Mouse (Mus musculus) kidney, adult 11 months (tissue): ENCODE results near the gene Ptpn1.

ENCODE experiments used
- DNase-seq: peaks from one replicate; pipeline ENCODE4 v3.0.0; 2022

Ptpn1 gene

DNA sequence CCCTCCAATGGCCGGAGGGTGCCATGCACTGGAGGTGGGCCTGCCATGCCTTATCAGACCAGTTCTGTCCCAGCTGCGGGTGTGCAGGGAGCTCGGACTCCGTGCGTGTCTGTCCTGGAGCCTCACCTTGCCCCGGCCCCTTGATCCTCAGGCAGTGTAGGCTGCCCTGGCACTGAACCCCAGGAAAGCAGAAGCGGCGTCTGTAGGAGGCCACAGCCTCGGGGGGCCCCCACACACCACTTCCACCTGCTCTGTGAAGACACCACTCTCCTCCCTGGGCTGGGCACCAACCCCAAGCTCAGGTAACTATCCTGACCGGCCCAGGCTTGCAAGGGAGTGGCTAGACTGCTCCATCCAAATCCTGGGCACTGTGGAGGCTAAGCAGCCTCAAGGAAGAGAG is 48.5 kb downstream of the Ptpn1 start:
- DNase-seq, result no peak

DNA sequence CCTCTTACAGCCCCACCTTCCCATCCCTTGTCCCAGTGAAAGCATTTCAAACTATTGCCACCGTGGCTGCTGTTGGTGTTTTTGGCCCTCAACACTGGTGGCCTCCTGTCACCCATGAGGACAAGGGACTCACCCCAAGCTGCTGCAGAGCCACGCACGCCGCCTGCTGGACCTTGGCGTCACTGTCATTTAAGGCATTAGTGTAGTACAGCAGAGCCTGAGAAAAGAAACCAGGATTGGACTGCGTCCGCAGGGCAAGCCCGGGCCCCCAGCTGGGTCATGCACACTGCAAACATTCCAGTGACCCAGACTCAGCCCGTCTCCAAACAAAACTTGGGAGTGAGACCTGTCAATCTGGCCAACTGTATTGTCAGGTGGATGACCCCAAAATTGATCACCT is 50.8 kb downstream of the Ptpn1 start:
- no peak for DNase-seq

DNA sequence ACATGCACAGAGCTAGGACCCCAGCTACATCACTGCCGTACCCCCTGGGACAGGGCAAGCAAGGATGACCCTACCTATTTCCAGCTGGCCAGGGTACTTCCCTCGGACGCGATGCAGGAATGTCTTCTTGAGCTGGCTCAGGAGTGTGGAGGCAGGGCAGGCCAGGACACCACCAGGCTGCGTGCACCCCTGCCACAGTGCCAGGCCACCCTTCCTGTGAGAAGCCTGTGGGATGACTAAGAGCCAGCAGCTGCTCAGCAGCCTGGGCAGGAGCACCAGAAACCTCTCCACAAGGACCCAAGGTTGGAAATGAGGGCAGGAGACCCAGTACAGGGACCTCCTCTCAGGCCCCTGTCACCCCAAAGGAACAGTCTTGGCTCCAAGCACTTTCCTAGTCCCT is 52.5 kb downstream of the Ptpn1 start:
- no peak for DNase-seq

DNA sequence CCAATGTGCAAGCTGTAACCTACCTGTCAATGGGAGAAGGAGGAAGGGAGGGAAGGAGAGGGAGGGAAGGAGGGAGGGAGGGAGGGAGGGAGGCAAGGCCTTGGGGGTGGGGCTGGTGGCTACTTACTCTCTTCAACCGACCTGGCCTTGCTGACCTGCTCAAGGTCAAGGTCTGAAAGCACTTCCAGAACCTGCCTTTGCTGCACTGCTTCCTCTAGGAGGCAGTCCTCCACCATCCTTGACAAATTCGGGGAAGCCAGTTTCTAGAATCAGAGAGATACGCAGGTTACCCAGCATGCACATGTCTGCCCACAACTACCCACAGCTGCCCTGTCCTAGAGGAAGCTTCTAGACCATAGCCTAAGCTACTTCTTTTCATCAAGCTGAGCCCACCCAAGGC is 53.1 kb downstream of the Ptpn1 start:
- DNase-seq, result peak; percentile 43

DNA sequence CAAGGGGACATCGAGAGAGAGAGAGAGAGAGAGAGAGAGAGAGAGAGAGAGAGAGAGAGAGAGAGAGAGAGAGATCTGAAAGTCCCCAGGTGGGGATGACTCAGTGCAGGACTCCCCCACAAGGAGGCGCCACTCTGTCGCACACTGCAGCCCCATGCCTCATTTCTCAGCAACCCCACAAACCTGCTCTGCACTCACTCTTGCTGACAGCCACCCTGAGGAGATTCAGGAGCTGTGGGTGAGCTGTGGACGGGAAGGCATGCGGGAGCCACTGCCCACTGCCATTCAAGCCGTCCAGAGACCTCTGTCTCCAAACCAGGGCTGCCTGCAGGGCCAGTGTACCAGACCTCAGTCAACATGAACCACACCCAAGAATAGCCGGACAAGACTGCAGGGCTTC is 54.9 kb downstream of the Ptpn1 start:
- DNase-seq, result no peak

DNA sequence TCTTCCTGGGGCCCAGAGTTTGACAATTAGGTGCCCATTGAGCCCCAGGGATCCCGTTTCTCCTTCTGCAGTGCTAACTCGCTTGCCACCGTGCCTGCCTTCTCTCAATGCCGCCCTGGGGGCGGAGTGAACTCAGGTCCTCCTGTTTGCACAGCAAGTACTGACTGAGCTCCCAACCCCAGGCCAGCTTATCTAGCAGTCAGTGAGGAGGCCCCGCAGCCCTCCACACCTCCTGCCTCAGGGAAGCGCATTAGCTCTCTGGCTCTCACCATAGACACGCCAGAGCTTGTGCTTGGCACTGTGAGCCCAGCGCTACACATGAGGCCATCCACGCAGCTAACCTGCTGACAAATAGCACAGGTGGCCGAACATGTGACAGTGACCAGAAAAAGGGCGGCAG is 55.8 kb downstream of the Ptpn1 start:
- no peak for DNase-seq

DNA sequence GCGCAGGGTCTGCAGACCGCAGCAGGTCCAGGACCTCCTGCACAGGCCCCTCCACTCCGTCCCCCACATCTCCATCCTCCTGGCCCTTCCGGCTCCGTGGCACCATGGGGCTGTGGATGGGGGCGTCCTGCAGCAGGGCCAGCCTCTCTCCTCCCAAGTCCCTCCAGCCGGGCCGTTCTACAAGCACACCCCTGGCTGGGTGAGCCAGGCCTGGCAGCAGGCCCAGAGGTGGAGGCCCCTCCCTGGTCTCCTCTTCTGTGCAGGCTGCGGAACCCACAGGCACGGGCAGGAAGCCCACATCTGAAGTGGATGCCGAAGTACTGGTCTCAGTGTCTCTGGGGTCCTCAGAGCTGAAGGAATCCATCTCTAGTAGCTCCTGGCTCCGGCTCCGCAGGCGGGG is 57.5 kb downstream of the Ptpn1 start:
- DNase-seq, result no peak

DNA sequence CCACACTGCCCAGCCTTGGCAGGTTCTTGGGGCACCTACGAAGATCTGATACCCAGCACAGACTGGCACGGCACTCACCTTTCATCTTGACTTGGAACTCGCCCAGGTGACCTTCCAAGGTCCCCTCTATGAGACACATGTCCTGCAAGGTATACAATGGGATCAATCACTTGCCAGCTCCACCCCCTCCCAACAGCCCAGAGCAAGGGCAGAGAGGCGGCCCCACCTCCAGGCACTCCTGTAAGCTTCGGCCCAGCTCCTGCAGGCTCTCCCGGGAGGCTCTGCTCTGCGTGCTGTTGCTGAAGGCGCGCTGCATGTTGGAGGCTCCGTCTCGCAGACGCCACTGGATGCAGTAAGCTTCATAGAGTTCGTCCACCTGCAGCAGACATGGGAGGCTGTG is 61.4 kb downstream of the Ptpn1 start:
- DNase-seq, result no peak

DNA sequence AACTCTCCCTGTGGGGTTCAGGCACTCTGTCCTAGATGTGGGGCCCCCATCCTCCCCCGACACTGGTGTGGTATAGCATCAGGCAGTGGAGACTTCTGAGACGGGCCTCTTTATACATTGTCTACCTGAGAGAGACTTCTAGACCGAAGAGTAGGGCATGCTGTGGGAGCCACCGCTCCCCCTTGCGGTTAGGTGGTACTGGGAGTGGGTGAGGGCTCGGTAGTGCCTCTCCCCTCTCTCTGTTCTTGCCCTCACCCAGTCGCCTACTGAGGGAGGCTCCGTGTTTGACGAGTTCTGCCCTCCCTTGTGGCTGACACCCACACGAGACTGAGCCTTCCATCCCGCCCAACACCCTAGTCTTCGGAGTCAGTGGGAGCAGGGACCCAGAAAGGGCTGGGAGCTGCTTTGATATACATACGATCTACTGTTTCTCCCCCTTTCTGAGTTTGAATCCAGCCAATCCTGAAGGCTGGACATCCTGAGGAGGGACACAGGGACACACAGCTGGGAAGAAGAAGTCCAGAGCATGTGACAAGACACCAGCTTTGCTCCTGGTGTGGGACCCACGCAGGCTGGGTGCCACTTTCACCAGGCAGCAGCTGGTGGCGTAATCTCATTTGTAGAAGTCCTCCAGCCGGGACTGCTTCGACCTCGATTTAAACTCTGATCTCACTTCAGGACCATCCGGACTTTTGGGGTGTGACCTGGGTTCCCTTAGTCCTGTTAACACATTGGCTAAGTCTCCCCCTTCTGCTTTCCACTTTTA is 64.2 kb downstream of the Ptpn1 start:
- no peak for DNase-seq

DNA sequence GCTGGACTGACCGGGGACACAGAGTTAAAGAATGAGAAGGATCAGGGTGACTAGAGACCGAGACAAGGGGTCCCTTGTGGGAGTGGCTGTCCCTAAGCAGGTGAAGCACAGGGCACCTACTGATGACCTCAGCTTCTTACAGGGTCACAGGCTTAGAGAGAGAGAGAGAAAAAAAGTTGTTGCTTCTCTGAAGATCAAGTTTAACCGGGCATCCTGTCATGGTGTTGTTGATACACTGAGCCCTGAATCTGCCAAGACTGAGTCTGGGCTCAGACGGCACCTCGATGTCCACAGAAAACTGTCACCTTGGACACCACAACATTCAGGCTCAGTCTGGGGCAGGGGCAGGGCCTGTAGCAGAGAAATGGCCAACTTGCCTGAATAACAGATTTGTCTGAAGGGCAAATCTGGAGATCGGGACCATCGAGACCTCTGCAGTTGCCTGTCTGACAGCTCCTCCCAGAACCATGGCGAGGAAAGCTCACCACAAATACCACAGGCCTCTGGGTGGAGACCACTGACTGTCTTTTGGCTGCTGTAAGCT is 64.9 kb downstream of the Ptpn1 start:
- no peak for DNase-seq

DNA sequence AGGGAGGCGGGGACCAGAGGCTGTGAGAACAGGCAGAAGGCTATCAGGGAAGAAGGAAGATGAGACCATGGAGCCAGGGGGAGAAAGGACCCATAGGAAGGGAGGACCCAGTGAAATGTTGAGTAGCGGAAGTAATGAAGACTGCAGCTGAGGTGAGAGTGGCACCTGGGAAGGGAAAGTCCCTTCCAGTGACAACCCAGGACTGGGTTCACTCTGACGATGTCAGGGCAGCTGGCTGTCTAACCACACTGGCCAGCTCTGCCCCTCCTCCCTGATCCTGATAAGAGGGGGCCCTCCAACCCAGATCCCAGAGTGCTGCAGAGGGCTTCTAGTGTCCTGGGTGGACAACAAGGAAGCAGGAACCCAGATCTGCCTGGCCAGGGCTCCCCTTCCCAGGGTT is 65.7 kb downstream of the Ptpn1 start:
- no peak for DNase-seq

DNA sequence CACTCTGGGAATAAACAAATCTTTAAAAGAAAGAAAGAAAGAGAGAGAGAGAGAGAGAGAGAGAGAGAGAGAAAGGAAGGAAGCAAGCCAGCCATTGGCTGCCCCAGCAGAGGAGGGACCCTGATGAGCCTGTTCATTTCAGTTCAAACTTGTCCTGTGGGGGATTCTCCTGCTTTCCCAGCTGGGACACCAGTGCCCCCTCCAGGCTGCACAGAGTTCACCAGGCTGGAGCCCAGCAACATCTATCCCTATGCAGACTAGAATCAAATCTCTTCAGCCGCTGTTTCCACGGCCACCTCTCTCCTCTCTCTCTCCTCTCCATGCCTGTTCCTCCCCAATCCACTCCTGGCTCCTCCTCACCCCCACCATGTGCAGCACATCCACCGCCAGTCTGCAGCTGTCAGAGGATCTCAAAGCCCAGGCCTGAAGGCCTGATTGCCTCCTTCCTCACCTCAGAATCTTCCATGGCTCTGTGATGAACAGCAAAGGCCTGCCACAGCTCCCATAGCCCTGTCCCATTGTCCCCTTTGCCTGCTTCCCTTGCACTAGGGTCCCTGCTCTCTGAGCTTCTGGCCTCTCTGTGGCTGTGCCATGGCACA is 67.4 kb downstream of the Ptpn1 start:
- DNase-seq, result no peak

DNA sequence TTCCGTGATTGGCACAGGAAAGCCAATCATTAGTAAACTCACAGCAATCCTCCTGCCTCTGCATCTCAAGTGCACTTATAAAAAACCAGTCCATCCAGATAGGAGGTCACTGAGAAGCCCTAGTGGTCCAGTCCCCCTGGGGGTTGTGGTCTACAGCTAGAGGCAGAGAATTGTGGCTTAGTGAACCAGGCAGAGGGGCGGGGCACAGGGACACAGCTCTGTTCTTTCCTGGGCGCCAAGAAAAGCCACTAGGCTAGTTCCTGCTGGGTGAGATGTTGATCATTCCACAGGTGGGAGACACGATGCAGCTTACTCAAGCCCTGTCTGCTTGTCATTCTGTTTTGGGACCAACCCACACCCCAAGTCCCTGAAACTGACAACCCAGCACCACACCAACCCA is 70.3 kb downstream of the Ptpn1 start:
- no peak for DNase-seq

DNA sequence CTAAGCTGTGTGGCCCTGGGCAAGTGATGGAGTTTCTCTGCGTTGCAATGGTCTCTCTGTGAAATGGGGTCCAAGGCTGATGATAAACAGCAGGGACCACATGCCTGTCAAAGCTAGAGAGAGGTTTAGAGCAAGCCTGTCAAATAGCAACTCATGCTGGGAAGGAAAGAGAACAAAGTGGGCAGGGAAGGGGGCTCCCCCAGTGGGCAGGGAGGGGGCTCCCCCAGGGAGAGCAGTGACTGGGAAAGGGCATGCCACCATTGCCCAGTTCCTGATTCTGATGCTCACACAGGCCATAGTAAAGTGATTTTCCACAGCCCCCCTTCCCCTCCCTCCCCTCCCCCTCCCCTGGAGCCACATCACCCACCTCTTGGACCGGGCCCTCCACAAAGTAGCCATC is 71.0 kb downstream of the Ptpn1 start:
- DNase-seq, result no peak

DNA sequence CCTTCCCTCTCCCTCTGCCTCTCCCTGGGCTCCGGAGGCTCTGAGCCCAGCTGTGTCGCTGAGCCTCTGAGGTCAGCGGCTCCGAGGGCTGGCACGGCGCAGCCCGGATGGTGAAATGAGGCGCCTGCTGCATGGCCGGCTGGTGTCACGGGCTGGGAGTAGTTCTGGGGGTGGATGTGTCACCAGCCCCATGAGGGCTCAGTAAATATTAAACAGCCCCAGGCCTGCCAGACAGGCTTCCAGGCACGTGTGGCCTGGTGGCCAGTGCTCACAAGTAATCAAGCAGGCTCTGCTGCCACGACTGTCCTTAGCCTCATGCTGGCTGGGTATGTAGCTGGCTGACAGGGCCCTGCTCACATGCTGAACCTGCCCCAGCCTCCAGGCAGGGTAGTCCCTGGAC is 71.6 kb downstream of the Ptpn1 start:
- DNase-seq, result peak; percentile 89

DNA sequence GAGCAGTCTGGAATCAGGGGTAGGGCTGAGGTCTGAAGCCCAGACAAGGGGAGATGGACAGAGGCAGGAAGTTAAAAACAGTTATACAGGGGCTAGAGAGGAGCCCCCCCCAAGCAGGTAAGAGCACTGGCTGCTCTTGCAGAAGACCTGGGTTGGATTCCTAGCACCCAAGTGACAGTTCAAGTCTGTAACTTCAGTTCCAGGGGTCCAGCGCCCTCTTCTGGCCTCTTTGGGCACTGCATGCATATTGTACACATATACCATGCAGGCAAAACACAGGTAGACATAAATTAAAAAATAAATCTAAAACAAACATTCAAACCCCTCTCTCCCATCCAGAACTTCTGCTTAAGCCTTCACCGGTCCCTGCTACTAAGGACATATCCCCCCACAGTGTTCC is 72.5 kb downstream of the Ptpn1 start:
- DNase-seq, result no peak

DNA sequence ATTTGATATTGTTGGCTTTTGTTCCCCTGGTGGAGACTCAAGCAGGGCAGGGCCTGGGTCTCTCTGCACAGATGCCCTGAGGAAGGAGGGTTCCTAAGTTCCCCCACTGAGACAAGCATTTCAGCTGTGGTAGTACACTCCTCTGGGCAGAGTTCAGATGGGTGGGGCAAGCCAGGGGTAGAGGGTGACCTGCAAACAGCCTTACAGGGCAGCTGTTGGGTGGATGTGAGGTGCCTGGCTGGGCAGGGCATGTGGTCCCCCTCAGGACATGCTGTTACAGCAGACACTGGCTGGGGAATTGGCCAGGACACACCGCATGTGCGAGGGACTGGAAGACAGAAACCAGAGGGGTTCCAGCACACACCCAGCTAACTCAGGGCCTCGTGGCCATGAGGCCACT is 73.1 kb downstream of the Ptpn1 start:
- DNase-seq, result peak; percentile 62

DNA sequence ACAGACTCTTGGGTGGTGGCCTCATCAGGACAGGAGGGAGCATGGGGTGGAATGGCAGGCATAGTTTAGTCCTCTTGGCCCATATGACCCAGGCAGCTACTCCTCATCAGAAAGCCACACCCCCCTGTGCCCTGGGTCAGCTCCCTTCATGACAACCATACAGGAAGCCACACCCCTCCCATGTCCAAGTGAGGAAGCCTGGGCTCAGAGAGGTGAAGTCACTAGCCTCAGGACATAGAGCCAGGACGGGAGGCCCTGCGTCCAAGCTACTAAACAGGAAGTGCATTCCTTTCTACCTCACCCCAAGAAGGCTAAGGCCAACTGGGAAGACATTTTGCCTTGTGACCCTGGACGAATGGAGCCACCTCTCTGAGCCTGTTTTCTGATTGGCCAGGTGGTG is 73.8 kb downstream of the Ptpn1 start:
- DNase-seq, result peak; percentile 61

DNA sequence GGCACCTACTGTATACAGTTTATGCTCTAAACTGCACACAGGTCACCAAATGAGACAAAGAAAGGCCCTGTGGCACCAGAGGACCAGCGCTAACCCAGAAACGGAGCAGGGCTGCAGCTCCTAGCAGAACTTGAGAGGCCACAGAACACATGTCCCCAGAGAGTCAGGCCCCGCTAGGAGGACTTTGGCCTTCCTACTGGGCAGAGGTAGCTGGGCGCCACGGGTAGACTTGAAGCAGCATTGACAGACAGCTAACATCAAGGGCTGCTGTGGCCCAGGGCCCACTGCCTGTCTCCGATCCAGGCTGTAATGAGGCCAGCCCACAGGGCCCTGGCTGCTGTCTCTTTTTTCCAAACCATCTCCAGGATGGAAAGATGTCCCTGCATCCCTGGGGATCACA is 74.6 kb downstream of the Ptpn1 start:
- DNase-seq, result peak; percentile 58

DNA sequence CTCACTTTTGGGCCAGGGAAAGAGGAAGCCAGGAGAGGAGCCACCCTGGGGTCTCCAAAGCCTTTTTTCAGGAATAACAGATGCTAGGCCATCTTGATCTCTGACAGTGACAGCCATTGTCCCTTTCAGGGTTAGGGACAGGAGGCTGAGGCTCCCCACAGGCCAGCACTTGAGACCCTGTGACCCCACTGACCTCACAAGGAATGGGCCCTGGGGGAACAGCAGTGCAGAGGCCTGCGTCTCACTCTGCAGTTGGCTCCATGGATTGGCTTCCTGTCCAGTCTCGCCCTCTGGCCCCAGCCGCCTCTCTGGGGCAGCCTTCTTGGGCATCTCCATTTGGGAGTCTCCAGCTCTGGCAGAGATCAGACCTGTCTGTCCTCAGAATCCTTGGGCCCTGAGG is 76.3 kb downstream of the Ptpn1 start:
- DNase-seq, result no peak

DNA sequence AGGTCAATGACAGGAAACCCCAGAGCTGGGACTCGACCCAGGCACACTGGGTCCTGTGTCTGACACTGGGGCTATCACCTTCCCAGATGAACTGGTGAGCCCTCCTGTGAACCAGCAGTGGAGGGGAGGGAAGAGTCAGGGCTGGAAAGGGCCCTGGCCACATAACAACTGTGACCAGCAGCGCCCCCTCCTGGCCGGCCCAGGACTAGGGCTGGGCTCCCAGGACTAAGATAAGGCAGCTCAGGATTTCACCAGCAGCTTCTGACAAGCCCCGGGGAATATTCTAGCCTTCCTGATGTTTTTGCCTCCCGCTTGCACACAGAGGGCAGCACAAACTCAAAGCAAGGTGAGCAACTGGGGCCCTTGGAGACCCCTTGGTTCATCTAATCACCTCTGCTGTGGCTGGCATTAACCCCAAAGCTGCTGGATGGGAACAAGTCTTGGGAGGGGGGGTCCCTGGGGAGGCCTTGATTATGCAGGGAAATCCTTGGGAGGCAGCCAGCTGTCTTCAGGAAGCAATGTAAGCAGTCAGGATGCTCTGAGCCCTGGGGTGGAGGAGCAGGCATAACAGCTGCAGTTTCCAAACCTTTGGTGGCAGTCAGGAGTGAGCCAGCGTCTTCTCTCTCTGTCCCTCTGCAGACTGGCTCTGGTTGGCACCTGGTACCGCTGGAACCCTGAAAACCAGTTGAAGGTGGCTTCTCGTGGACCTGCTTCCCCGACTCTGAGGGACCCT is 78.2 kb downstream of the Ptpn1 start, which contains the start of gene Ripor3:
Ripor3 (minus strand) TSS at position 683 of the 733 bp plus-strand sequence.
- DNase-seq, result peak; percentile 71

DNA sequence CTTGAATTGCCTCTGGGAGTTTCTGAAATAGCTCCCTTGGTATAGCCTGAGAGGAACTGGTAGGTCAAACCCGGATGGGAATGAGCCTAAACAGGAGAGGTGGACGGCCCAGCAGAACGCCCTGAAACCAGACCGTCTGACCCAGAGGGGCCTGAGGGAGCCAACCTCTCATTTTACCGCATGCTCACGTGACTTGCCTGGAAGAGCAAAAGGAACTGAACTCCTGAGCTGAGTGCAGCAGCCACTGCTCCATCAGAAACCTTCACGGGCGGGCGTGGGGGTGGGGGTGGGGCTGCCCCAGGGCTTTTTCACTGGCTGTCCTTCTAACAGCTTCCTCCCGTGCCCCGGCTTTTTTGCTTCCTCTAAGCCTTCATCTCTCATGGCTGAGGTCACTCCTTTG is 79.0 kb downstream of the Ptpn1 start:
- DNase-seq, result no peak

DNA sequence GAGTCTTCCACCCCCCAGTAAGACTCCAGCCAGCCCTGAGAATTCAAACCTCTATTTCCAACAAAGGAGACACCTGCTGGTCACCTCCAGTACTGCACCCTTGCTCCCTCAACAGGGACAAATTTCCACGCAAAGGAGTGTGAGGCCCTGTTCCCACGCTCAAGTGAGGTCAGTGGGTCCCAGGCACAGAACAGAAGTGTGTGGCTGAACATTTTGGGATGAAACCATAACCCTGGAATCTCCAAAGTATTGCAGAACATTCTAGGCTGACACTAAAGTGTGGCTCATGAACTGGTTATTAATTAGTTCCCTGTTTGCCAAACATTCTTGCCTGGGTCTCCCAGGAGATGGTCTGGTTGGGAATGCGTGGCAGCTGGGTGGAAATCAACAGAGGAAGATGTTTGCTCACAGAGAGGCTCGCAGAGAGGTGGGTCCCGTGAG is 85.1 kb downstream of the Ptpn1 start:
- DNase-seq, result peak; percentile 69

DNA sequence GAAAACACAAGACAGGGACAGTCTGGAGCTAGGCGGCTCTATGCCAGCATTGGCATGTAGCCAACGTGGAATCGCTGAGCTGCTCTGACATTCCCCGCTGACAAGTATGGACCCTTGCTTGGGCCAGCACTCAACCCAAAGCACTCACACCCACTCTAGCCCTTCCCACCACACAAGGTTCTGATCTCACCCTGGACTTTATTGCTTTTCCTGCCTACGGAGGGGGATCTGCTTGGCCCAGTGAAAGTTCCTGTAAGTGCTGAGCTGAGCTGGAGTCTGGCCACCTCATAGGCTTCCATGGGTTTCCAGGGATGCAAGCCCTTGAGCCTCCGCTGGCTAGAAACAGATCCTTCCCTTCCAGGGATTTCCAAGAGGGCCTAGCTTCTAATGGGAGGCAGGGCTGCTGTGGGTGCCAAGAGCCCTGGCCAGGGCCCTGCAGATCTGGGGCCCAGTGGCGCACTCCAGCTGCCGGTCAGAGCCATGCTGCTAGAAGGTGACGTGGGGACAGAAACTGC is 87.4 kb downstream of the Ptpn1 start:
- DNase-seq, result no peak
